Mouse (Mus musculus): ENCODE data around the gene Alk. TPM values are rescaled to one million over a fixed set of nuclear protein-coding genes. Genes with fewer than 3 reads are reported as not detected.
A peak's percentile ranks its signal among the peaks of the same experiment; 100 is the strongest.

Alk gene
- polyA plus RNA-seq, 1 experiment = 0.03 TPM

DNA sequence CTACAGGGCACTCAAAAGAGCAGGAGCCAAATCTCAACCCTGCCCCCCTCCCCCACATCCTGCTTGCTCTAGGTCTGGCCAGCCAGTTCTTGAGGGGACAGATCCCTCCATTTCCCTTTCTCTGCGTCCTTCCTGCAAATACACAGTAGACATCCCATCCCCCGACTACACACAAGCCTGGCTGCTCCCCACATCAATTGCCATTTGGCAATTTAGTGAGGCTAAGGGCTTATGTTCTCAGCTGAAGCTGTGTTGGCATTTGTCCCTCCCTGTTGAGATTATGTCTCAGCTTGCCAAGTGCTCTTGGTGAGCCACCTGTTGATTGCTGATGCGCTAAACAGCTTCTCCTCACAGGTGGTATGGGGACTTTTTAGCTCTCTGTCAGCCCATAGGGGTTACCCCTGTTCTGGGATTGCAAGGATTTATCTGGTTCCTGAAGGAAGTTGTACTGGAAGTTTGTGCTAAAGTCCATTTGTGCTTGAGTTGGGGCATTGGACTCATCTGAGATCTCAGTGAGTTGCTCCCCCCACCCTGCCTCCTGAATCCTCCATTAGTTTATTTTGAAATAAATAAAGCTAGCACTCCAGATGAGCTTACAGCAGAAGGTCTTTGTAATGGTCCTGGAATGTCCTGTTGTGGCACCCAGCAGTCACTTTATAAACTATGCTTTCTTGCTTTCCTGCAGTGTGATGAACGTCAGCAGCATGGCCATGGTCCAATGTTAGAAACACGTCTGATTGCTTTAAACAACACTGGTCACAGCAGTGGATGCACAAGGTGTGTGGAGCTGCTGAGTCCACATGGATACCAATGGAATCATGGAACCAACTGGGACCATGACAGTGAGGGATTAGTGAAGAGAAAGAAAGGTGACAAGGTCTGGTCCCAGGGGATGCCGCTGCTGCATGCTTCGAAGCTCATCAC lies 353.7 kb downstream of the Alk start:
- Histone ChIP-seq H3K27me3 (ENCODE audit: control insufficient read depth, insufficient read depth, low read length) (no peaks in the 10 kb centered on the region), H3K4me1 (replicated peaks; ENCODE audit: control insufficient read depth, insufficient read depth, low read length) (peaks cover 4% of the 10 kb centered on the region), H3K27ac (ENCODE audit: control insufficient read depth, insufficient read depth, low read length) (no peak overlapping the region), H3K4me3 (ENCODE audit: control insufficient read depth, insufficient read depth, low read length) (no peak overlapping the region), H3K36me3 (ENCODE audit: control insufficient read depth, insufficient read depth, low read length) (no peaks in the 10 kb centered on the region)
- TF ChIP-seq POLR2A (IDR thresholded peaks at IDR 0.05; ENCODE audit: control insufficient read depth, extremely low read depth, insufficient read depth, low read length, poor library complexity) = no peak
- no peak for TF ChIP-seq CTCF (IDR thresholded peaks at IDR 0.05; ENCODE audit: borderline replicate concordance, control insufficient read depth, extremely low read depth, insufficient read depth, low read length, poor library complexity)
- WGBS = 68% methylated on average over 7 of the region's 7 CpGs
- DNase-seq = no peak

DNA sequence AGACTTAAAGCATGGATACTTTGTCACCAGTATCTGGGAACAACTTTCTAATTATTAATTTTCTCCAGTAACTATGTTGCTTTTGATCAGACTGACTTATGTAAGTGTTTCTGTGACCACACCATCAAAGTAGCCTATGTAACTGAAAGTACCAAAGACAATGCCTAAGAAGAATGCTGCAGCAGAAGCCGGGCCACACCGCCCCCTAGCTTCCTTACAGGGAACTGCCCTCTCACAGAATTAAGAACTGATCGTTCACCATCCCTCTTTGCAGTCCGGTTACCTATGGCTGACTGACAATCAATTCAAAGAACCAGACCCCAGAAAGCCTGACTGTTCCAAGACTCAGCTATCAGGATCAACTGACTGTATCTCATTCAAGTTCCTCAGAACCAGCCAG lies 362.4 kb downstream of the Alk start:
- Histone ChIP-seq H3K36me3 (ENCODE audit: control insufficient read depth, insufficient read depth, low read length) (no peaks in the 10 kb centered on the region), H3K27me3 (ENCODE audit: control insufficient read depth, insufficient read depth, low read length) (no peaks in the 10 kb centered on the region), H3K4me1 (replicated peaks; ENCODE audit: control insufficient read depth, insufficient read depth, low read length) (no peaks in the 10 kb centered on the region), H3K27ac (ENCODE audit: control insufficient read depth, insufficient read depth, low read length) (no peak overlapping the region), H3K4me3 (ENCODE audit: control insufficient read depth, insufficient read depth, low read length) (no peak overlapping the region)
- TF ChIP-seq POLR2A (IDR thresholded peaks at IDR 0.05; ENCODE audit: control insufficient read depth, extremely low read depth, insufficient read depth, low read length, poor library complexity) (no peak), CTCF (IDR thresholded peaks at IDR 0.05; ENCODE audit: borderline replicate concordance, control insufficient read depth, extremely low read depth, insufficient read depth, low read length, poor library complexity) (peak; percentile 15; the same call in 1 of the 2 replicates)
- 12% methylated on average over 4 of the region's 4 CpGs for WGBS
- DNase-seq = peak; percentile 31

DNA sequence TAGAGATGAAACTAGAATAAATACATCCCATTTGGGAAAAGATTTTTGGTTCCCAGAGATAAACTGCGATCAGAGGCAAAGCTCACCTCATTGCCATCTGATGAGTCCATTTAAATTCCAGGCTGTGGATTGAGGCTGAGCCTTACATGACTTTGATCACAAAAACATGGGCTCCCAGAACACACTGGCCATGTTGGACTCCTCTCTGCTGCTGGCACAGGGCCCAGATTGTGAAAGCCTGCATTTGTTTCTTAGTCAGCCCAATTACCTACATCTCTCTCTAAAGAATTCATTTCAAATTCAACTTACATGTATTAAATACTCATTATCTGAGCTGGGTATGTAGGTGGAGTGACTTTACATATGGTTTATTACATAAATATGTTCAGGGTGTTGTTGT lies 367.1 kb downstream of the Alk start:
- H3K27ac ChIP-seq (ENCODE audit: control insufficient read depth, insufficient read depth, low read length) = no peak overlapping the region
- no peaks in the 10 kb centered on the region for H3K36me3 ChIP-seq (ENCODE audit: control insufficient read depth, insufficient read depth, low read length)
- no peak for DNase-seq
- H3K27me3 ChIP-seq (ENCODE audit: control insufficient read depth, insufficient read depth, low read length) = no peaks in the 10 kb centered on the region
- H3K4me3 ChIP-seq (ENCODE audit: control insufficient read depth, insufficient read depth, low read length) = no peak overlapping the region
- no peak for TF ChIP-seq CTCF (IDR thresholded peaks at IDR 0.05; ENCODE audit: borderline replicate concordance, control insufficient read depth, extremely low read depth, insufficient read depth, low read length, poor library complexity)
- no peak for TF ChIP-seq POLR2A (IDR thresholded peaks at IDR 0.05; ENCODE audit: control insufficient read depth, extremely low read depth, insufficient read depth, low read length, poor library complexity)
- no peaks in the 10 kb centered on the region for H3K4me1 ChIP-seq (replicated peaks; ENCODE audit: control insufficient read depth, insufficient read depth, low read length)
- WGBS = 100% methylated on average over 1 of the region's 1 CpGs

DNA sequence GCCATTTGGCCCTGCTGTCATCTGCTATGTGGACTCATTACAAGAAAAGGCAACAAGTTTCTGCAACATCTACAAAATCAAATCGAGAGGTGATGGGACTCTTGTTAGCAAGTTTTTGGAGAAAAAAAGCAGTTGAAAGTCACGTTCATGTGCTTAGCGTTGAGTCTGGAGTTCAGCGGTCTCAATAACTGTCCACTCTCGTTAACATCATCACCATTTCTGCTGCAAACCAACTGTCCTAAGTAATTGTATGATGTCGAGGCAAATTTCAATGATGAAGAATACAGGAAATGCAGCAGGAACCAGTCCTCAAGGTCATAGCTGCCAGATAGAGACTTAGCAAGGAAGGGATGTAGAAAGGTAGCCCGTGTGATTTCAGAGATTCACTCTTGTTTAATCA lies 373.5 kb downstream of the Alk start:
- WGBS = 91% methylated on average over 7 of the region's 7 CpGs
- no peaks in the 10 kb centered on the region for H3K36me3 ChIP-seq (ENCODE audit: control insufficient read depth, insufficient read depth, low read length)
- no peaks in the 10 kb centered on the region for H3K27me3 ChIP-seq (ENCODE audit: control insufficient read depth, insufficient read depth, low read length)
- no peaks in the 10 kb centered on the region for H3K4me1 ChIP-seq (replicated peaks; ENCODE audit: control insufficient read depth, insufficient read depth, low read length)
- no peak for DNase-seq
- TF ChIP-seq POLR2A (IDR thresholded peaks at IDR 0.05; ENCODE audit: control insufficient read depth, extremely low read depth, insufficient read depth, low read length, poor library complexity) (no peak), CTCF (IDR thresholded peaks at IDR 0.05; ENCODE audit: borderline replicate concordance, control insufficient read depth, extremely low read depth, insufficient read depth, low read length, poor library complexity) (no peak)
- H3K4me3 ChIP-seq (ENCODE audit: control insufficient read depth, insufficient read depth, low read length) = no peak overlapping the region
- no peak overlapping the region for H3K27ac ChIP-seq (ENCODE audit: control insufficient read depth, insufficient read depth, low read length)

DNA sequence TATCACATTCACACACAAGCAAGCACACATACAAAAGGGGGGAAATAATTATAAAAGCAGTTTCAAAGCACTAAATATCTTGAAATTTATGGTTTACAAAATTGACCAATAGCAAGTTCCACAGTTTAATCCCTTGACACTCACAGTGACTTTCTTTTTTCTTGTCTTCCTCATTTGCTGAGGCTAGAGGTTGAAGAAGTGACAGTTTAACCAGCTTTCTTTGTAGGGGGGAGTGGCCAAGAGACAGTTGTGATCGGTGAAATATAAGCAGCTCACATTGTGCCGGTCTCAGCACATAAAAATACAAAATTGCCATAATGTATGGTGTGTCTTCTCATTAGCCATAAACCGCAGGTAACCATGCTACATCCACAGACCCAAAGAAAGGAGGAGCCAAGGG lies 385.6 kb downstream of the Alk start:
- no peak for DNase-seq
- TF ChIP-seq CTCF (IDR thresholded peaks at IDR 0.05; ENCODE audit: borderline replicate concordance, control insufficient read depth, extremely low read depth, insufficient read depth, low read length, poor library complexity) (no peak), POLR2A (IDR thresholded peaks at IDR 0.05; ENCODE audit: control insufficient read depth, extremely low read depth, insufficient read depth, low read length, poor library complexity) (no peak)
- WGBS = 34% methylated on average over 3 of the region's 3 CpGs
- Histone ChIP-seq H3K36me3 (ENCODE audit: control insufficient read depth, insufficient read depth, low read length) (no peaks in the 10 kb centered on the region), H3K4me3 (ENCODE audit: control insufficient read depth, insufficient read depth, low read length) (no peak overlapping the region), H3K27ac (ENCODE audit: control insufficient read depth, insufficient read depth, low read length) (no peak overlapping the region), H3K4me1 (replicated peaks; ENCODE audit: control insufficient read depth, insufficient read depth, low read length) (no peaks in the 10 kb centered on the region), H3K27me3 (ENCODE audit: control insufficient read depth, insufficient read depth, low read length) (no peaks in the 10 kb centered on the region)

DNA sequence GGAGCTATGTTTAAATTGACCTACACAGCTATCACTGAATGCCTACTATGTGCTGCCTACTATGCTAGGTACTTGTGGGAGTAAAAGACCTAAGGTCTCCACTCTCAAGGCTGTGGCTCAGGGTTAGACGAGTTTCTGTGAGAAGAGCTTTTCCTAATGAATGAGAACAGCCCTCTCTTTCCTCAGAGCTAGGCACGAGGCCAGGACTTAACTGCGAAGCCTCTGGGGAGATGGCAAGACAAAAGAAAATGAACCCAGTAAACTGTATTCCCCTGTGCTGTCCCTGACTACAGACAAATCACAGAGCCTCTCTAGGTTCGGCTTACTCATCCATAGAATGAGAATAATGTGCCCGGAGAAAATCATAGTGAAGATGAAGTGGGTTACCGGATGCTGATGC lies 406.9 kb downstream of the Alk start:
- Histone ChIP-seq H3K36me3 (ENCODE audit: control insufficient read depth, insufficient read depth, low read length) (no peaks in the 10 kb centered on the region), H3K4me1 (replicated peaks; ENCODE audit: control insufficient read depth, insufficient read depth, low read length) (no peaks in the 10 kb centered on the region), H3K27me3 (ENCODE audit: control insufficient read depth, insufficient read depth, low read length) (no peaks in the 10 kb centered on the region), H3K27ac (ENCODE audit: control insufficient read depth, insufficient read depth, low read length) (no peak overlapping the region), H3K4me3 (ENCODE audit: control insufficient read depth, insufficient read depth, low read length) (no peak overlapping the region)
- DNase-seq = no peak
- TF ChIP-seq POLR2A (IDR thresholded peaks at IDR 0.05; ENCODE audit: control insufficient read depth, extremely low read depth, insufficient read depth, low read length, poor library complexity) (no peak), CTCF (IDR thresholded peaks at IDR 0.05; ENCODE audit: borderline replicate concordance, control insufficient read depth, extremely low read depth, insufficient read depth, low read length, poor library complexity) (no peak)
- WGBS = 89% methylated on average over 6 of the region's 6 CpGs

All from thymus, adult 2 months (tissue).